Mouse (Mus musculus) MEL (cell line): ENCODE measurements around the gene A630095N17Rik. TPM values are rescaled to one million over a fixed set of nuclear protein-coding genes. Genes with fewer than 3 reads are reported as not detected.

ENCODE experiments used
- DNase-seq: peaks from one replicate; pipeline ENCODE4 v3.0.0; 2011; ENCODE audit warnings: low read depth, low spot score
- H3K27ac ChIP-seq: 2 replicates; pipeline ENCODE4 v1.5.1; 2012; ENCODE audit warnings: low read depth, mild to moderate bottlenecking, control low read depth, low read length, moderate library complexity; ENCODE audit not compliant: control insufficient read depth
- H3K27me3 ChIP-seq, 2 experiments: fragments of 150-350 bp in 1 of 2; sonication (generic) in 1 of 2; 2 replicates each; pipeline ENCODE4 v1.6.1; 2012; ENCODE audit warnings: low read length in 2 of 2, mild to moderate bottlenecking in 2 of 2, improper control_type of control experiment in 1 of 2, moderate library complexity in 1 of 2; ENCODE audit not compliant: insufficient read depth in 2 of 2, control insufficient read depth in 1 of 2
- H3K36me3 ChIP-seq, 2 experiments: 2 replicates each; pipeline ENCODE4 v1.6.1; 2012 to 2014; ENCODE audit warnings: low read length in 2 of 2, improper control_type of control experiment in 1 of 2, inconsistent platforms in 1 of 2, mild to moderate bottlenecking in 1 of 2; ENCODE audit not compliant: insufficient read depth in 2 of 2, control insufficient read depth in 1 of 2
- H3K4me1 ChIP-seq, 2 experiments: fragments of 150-350 bp in 1 of 2; sonication (generic) in 1 of 2; 2 replicates each; pipeline ENCODE4 v1.6.1; 2012; ENCODE audit warnings: low read length in 2 of 2, improper control_type of control experiment in 1 of 2, mild to moderate bottlenecking in 1 of 2; ENCODE audit not compliant: insufficient read depth in 2 of 2, control insufficient read depth in 1 of 2
- H3K4me3 ChIP-seq, 2 experiments: fragments of 150-350 bp in 1 of 2; sonication (generic) in 1 of 2; 2 replicates each; pipeline ENCODE4 v1.5.1; 2012; ENCODE audit warnings: low read depth in 2 of 2, low read length in 2 of 2, mild to moderate bottlenecking in 2 of 2, moderate library complexity in 2 of 2, control low read depth in 1 of 2, improper control_type of control experiment in 1 of 2; ENCODE audit not compliant: control insufficient read depth in 1 of 2, insufficient read depth in 1 of 2
- H3K79me2 ChIP-seq: 2 replicates; pipeline ENCODE4 v1.6.1; 2012; ENCODE audit warnings: mild to moderate bottlenecking, low read length, moderate library complexity; ENCODE audit not compliant: control insufficient read depth, poor library complexity, insufficient read depth
- H3K9ac ChIP-seq: 2 replicates; pipeline ENCODE4 v1.6.1; 2012; ENCODE audit warnings: low read depth, mild to moderate bottlenecking, control low read depth, low read length, moderate library complexity; ENCODE audit not compliant: control insufficient read depth, poor library complexity, severe bottlenecking
- H3K9me3 ChIP-seq: fragments of 150-350 bp; sonication (generic); replicated peaks from 2 replicates; pipeline ENCODE4 v1.6.1; 2012; ENCODE audit warnings: mild to moderate bottlenecking, low read length, improper control_type of control experiment, moderate library complexity; ENCODE audit not compliant: insufficient read depth
- CHD2 ChIP-seq: IDR thresholded peaks from 2 replicates; pipeline ENCODE4 v1.6.1; 2011; ENCODE audit warnings: low read length, improper control_type of control experiment
- CTCF ChIP-seq, 3 experiments: IDR thresholded peaks in 2 of 3; conservative IDR thresholded peaks in 1 of 3; 2 replicates each; pipeline ENCODE4 v1.5.1; 2011 to 2012; ENCODE audit warnings: low read length in 3 of 3, low read depth in 2 of 3, mild to moderate bottlenecking in 2 of 3, improper control_type of control experiment in 1 of 3, inconsistent platforms in 1 of 3, mixed read lengths in 1 of 3, moderate library complexity in 1 of 3; ENCODE audit not compliant: control insufficient read depth in 1 of 3, insufficient read depth in 1 of 3, poor library complexity in 1 of 3, severe bottlenecking in 1 of 3
- E2F4 ChIP-seq: IDR thresholded peaks from 2 replicates; pipeline ENCODE4 v1.6.1; 2011; ENCODE audit warnings: low read depth, low read length, improper control_type of control experiment, borderline replicate concordance
- ELF1 ChIP-seq: IDR thresholded peaks from 2 replicates; pipeline ENCODE4 v1.6.1; 2014; ENCODE audit warnings: low read depth, mild to moderate bottlenecking, inconsistent platforms, low read length, improper control_type of control experiment, moderate library complexity
- EP300 ChIP-seq, 2 experiments: IDR thresholded peaks; 2 replicates each; pipeline ENCODE4 v1.6.1; 2011; ENCODE audit warnings: improper control_type of control experiment in 2 of 2, low read length in 2 of 2, low read depth in 1 of 2, mild to moderate bottlenecking in 1 of 2
- ETS1 ChIP-seq: IDR thresholded peaks from 2 replicates; pipeline ENCODE4 v1.6.1; 2012; ENCODE audit warnings: low read depth, mild to moderate bottlenecking, inconsistent platforms, low read length, improper control_type of control experiment, moderate library complexity
- HCFC1 ChIP-seq: IDR thresholded peaks from 2 replicates; pipeline ENCODE4 v1.6.1; 2012; ENCODE audit warnings: low read depth, mild to moderate bottlenecking, inconsistent platforms, low read length, improper control_type of control experiment, moderate library complexity
- MAFK ChIP-seq: IDR thresholded peaks from 2 replicates; pipeline ENCODE4 v1.6.1; 2011; ENCODE audit warnings: low read depth, mild to moderate bottlenecking, low read length, improper control_type of control experiment, borderline replicate concordance
- MAZ ChIP-seq: IDR thresholded peaks from 2 replicates; pipeline ENCODE4 v1.6.1; 2012; ENCODE audit warnings: low read depth, mild to moderate bottlenecking, inconsistent platforms, low read length, improper control_type of control experiment
- MXI1 ChIP-seq: IDR thresholded peaks from 2 replicates; pipeline ENCODE4 v1.6.1; 2011; ENCODE audit warnings: mild to moderate bottlenecking, low read depth, low read length, improper control_type of control experiment
- MYC ChIP-seq: IDR thresholded peaks from 2 replicates; pipeline ENCODE4 v1.6.1; 2011; ENCODE audit warnings: low read depth, mild to moderate bottlenecking, low read length, improper control_type of control experiment, moderate library complexity
- NRF1 ChIP-seq: IDR thresholded peaks from 2 replicates; pipeline ENCODE4 v1.6.1; 2014; ENCODE audit warnings: low read depth, mild to moderate bottlenecking, inconsistent platforms, low read length, improper control_type of control experiment, moderate library complexity; ENCODE audit not compliant: poor library complexity, insufficient read depth, severe bottlenecking
- POLR2A ChIP-seq, 2 experiments: IDR thresholded peaks; 2 replicates each; pipeline ENCODE4 v1.6.1; 2011 to 2012; ENCODE audit warnings: low read length in 2 of 2, mild to moderate bottlenecking in 2 of 2, control low read depth in 1 of 2, improper control_type of control experiment in 1 of 2, low read depth in 1 of 2, moderate library complexity in 1 of 2; ENCODE audit not compliant: control insufficient read depth in 1 of 2, insufficient read depth in 1 of 2, poor library complexity in 1 of 2
- POLR2AphosphoS5 ChIP-seq: IDR thresholded peaks from 2 replicates; pipeline ENCODE4 v1.6.1; 2012; ENCODE audit warnings: low read depth, borderline replicate concordance, mild to moderate bottlenecking, inconsistent platforms, low read length, moderate library complexity, mixed read lengths
- RAD21 ChIP-seq: IDR thresholded peaks from 2 replicates; pipeline ENCODE4 v1.6.1; 2011; ENCODE audit warnings: mild to moderate bottlenecking, low read depth, low read length, improper control_type of control experiment
- SIN3A ChIP-seq: IDR thresholded peaks from 2 replicates; pipeline ENCODE4 v1.6.1; 2012; ENCODE audit warnings: low read length, improper control_type of control experiment, inconsistent platforms
- SMC3 ChIP-seq: IDR thresholded peaks from 2 replicates; pipeline ENCODE4 v1.6.1; 2011; ENCODE audit warnings: low read depth, low read length, improper control_type of control experiment
- TBP ChIP-seq: IDR thresholded peaks from 2 replicates; pipeline ENCODE4 v1.8.0; 2011; ENCODE audit warnings: low read depth, low read length, improper control_type of control experiment
- TCF12 ChIP-seq: IDR thresholded peaks from 2 replicates; pipeline ENCODE4 v1.6.1; 2014; ENCODE audit warnings: low read depth, mild to moderate bottlenecking, inconsistent platforms, low read length, improper control_type of control experiment, moderate library complexity
- UBTF ChIP-seq: IDR thresholded peaks from 2 replicates; pipeline ENCODE4 v1.6.1; 2012; ENCODE audit warnings: low read depth, mild to moderate bottlenecking, inconsistent platforms, low read length, improper control_type of control experiment, moderate library complexity, borderline replicate concordance; ENCODE audit not compliant: insufficient read depth
- USF1 ChIP-seq: IDR thresholded peaks from 2 replicates; pipeline ENCODE4 v1.6.1; 2014; ENCODE audit warnings: low read depth, mild to moderate bottlenecking, inconsistent platforms, low read length, improper control_type of control experiment, moderate library complexity
- ZC3H11A ChIP-seq: IDR thresholded peaks from 2 replicates; pipeline ENCODE4 v1.6.1; 2012; ENCODE audit warnings: low read depth, mild to moderate bottlenecking, inconsistent platforms, low read length, improper control_type of control experiment
- ZMIZ1 ChIP-seq: IDR thresholded peaks from 2 replicates; pipeline ENCODE4 v1.6.1; 2012; ENCODE audit warnings: low read depth, mild to moderate bottlenecking, inconsistent platforms, low read length, improper control_type of control experiment, moderate library complexity
- ZNF384 ChIP-seq: IDR thresholded peaks from 2 replicates; pipeline ENCODE4 v1.6.1; 2012; ENCODE audit warnings: low read depth, mild to moderate bottlenecking, inconsistent platforms, low read length, improper control_type of control experiment
- polyA plus RNA-seq, 2 experiments: library from polyadenylated mRNA; stranded (reverse) in 1 of 2; unstranded in 1 of 2; fragments of >175 nt in 1 of 2; fragments of >200 nt in 1 of 2; gene quantifications; 2 replicates each; pipeline versions ENCODE4 v1.2.1 to v1.2.4; 2012; ENCODE audit warnings: low replicate concordance in 2 of 2, low read depth in 1 of 2; ENCODE audit not compliant: insufficient read length in 2 of 2, insufficient read depth in 1 of 2, missing spikeins in 1 of 2
- total RNA-seq: library from RNA; depleted of rRNA; stranded (reverse); fragments of 300-350 nt; gene quantifications from 2 replicates; pipeline ENCODE4 v1.2.3, GENCODE M21; 2012

The A630095N17Rik gene
- total and polyA plus RNA-seq, 3 experiments, result 0.58 to 0.82 TPM; not detected in 1

DNA sequence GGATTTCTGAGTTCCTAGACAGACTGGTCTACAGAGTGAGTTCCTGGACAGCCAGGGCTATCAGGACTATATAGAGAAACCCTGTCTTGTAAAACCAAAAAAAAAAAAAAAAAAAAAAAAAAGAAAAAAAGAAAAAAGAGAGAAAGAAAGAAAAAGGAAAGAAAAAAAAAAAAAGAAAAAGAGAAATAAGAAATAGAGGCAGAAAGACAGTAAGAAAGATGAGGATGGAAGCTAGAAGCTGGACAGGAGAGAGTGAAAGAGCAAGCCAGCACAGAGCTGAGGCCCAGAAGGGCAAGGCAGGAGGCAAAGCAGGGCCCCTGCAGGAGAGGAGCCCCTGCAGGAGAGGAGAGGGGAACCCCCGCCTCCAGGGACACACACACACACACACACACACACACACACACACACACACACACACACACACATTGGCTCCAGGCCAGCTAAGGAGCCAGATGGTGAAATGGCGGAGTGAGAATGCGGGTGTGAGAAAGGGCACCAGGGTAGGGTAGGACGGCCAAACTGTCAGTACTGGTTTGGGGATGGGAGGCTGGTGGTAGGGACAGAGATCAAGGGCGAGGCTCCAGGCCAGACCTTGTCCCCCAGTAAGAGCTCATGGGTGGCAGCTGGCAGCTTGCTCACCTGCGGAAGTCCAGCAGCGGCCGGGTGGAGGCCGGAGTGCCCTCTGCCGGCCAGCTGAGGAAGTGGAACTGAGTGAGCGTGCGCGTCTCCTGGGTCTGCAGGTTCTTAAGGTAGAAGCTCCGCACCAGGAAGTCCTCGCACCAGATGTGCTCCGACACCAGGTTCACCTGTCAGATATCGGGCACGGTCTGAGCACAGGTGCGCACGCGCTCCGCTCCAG lies 19.4 kb upstream of the A630095N17Rik start:
- Histone ChIP-seq H3K4me3 (peak overlapping the region; percentile 52 to 55), H3K27ac (no peak overlapping the region)
- TF ChIP-seq ZNF384, result peak; percentile 68
- TF ChIP-seq RAD21, result peak; percentile 64
- TF ChIP-seq UBTF, result no peak
- peak; percentile 70; the same call in 1 of the 2 replicates for TF ChIP-seq MAZ
- no peak for TF ChIP-seq MAFK
- peak; percentile 95 for TF ChIP-seq SMC3
- TF ChIP-seq TCF12, result no peak
- no peak for TF ChIP-seq ZMIZ1
- TF ChIP-seq HCFC1, result peak; percentile 37
- TF ChIP-seq ZC3H11A, result peak; percentile 72
- TF ChIP-seq MXI1, result peak; percentile 76
- peak; percentile 53 for TF ChIP-seq NRF1
- peak; percentile 82 to 97 (median 88) for TF ChIP-seq CTCF (IDR thresholded peaks at IDR 0.05 in 2 of 3, conservative IDR thresholded peaks at IDR 0.05 in 1 of 3; ENCODE audit: control insufficient read depth in 1 of 3, insufficient read depth in 1 of 3, low read depth in 2 of 3, low read length in 3 of 3, poor library complexity in 1 of 3, severe bottlenecking in 1 of 3)
- 0 out of 2 replicates have a peak, but pooled peaks have one; percentile 15 for TF ChIP-seq TBP
- peak; percentile 44 for TF ChIP-seq ETS1
- peak; percentile 78 for TF ChIP-seq ELF1
- TF ChIP-seq POLR2A (IDR thresholded peaks at IDR 0.05; ENCODE audit: control insufficient read depth in 1 of 2, insufficient read depth in 1 of 2, low read depth in 1 of 2, low read length in 2 of 2, poor library complexity in 1 of 2), result peak in 1 of 2 experiments; percentile 39; a peak in 1 of 4 replicates
- TF ChIP-seq SIN3A, result peak; percentile 64; the same call in 1 of the 2 replicates
- TF ChIP-seq USF1, result no peak

GRCm38 (mm10) chr1:75250498-75250897 lies 18.6 kb upstream of the A630095N17Rik start:
- H3K4me3 ChIP-seq, result no peak overlapping the region
- no peaks in the 10 kb centered on the region for H3K9me3 ChIP-seq
- no peaks in the 10 kb centered on the region for H3K79me2 ChIP-seq
- DNase-seq, result no peak
- TF ChIP-seq POLR2AphosphoS5, result no peak
- no peak for TF ChIP-seq MYC
- no peak for TF ChIP-seq EP300 (IDR thresholded peaks at IDR 0.05; ENCODE audit: low read depth in 1 of 2, low read length in 2 of 2)
- no peak for TF ChIP-seq RAD21
- TF ChIP-seq CHD2, result no peak
- no peak for TF ChIP-seq ZNF384
- TF ChIP-seq E2F4, result no peak
- no peaks in the 10 kb centered on the region for H3K27me3 ChIP-seq
- no peaks in the 10 kb centered on the region for H3K36me3 ChIP-seq
- H3K9ac ChIP-seq, result no peak overlapping the region
- no peak overlapping the region for H3K27ac ChIP-seq
- no peaks in the 10 kb centered on the region; a peak in 1 of 4 replicates for H3K4me1 ChIP-seq

More for the DNA sequence above, 19.4 kb upstream of the A630095N17Rik start:
- no peaks in the 10 kb centered on the region for H3K27me3 ChIP-seq
- H3K9me3 ChIP-seq, result no peaks in the 10 kb centered on the region
- peak; percentile 90 for DNase-seq
- no peaks in the 10 kb centered on the region for H3K79me2 ChIP-seq
- H3K36me3 ChIP-seq, result no peaks in the 10 kb centered on the region
- H3K4me1 ChIP-seq, result no peaks in the 10 kb centered on the region; a peak in 1 of 4 replicates
- peak overlapping the region; percentile 63 for H3K9ac ChIP-seq
